Mouse (Mus musculus) spleen, adult 2 months (tissue): ENCODE data around the gene Mmadhc. TPM values are rescaled to one million over a fixed set of nuclear protein-coding genes. Genes with fewer than 3 reads are reported as not detected.

Experiments used
- DNase-seq, 2 experiments: peaks; one replicate each; pipeline versions ENCODE4 v3.0.0 to v3.0.0-alpha.2; 2012 to 2021; ENCODE audit warnings: low spot score in 2 of 2, low read depth in 1 of 2
- H3K27ac ChIP-seq: fragments of 200-500 bp; 2 replicates; pipeline ENCODE4 v1.5.1; 2012; ENCODE audit warnings: low read length, inconsistent platforms; ENCODE audit not compliant: insufficient read depth
- H3K27me3 ChIP-seq: fragments of 200-500 bp; 2 replicates; pipeline ENCODE4 v1.6.1; 2012; ENCODE audit warnings: mild to moderate bottlenecking, moderate library complexity, low read length, inconsistent platforms; ENCODE audit not compliant: control insufficient read depth, insufficient read depth
- H3K36me3 ChIP-seq: fragments of 200-500 bp; 2 replicates; pipeline ENCODE4 v1.6.1; 2012; ENCODE audit warnings: mild to moderate bottlenecking, low read length, inconsistent platforms; ENCODE audit not compliant: control insufficient read depth, insufficient read depth
- H3K4me1 ChIP-seq: fragments of 200-500 bp; 2 replicates; pipeline ENCODE4 v1.6.1; 2011; ENCODE audit warnings: inconsistent platforms; ENCODE audit not compliant: control insufficient read depth, insufficient read depth, insufficient read length
- H3K4me3 ChIP-seq: fragments of 200-500 bp; 2 replicates; pipeline ENCODE4 v1.5.1; 2011; ENCODE audit warnings: mild to moderate bottlenecking, inconsistent platforms; ENCODE audit not compliant: insufficient read depth, insufficient read length; ENCODE audit errors: extremely low read depth
- CTCF ChIP-seq: fragments of 200-500 bp; IDR thresholded peaks from 2 replicates; pipeline ENCODE4 v1.5.1; 2011; ENCODE audit warnings: mild to moderate bottlenecking, inconsistent platforms; ENCODE audit not compliant: insufficient read depth, insufficient read length, insufficient replicate concordance; ENCODE audit errors: extremely low read depth
- POLR2A ChIP-seq: fragments of 200-500 bp; IDR thresholded peaks from 2 replicates; pipeline ENCODE4 v1.6.1; 2011; ENCODE audit warnings: low read depth, low read length, inconsistent platforms
- WGBS: fragments of 180-500 bp; shearing (Covaris S2); methylation state at CpG from one replicate; pipeline ENCODE4 v1.1.7; 2018; 5-methylcytosine and 5-hydroxymethylcytosine counted together
- polyA plus RNA-seq: library from polyadenylated mRNA; depleted of rRNA; stranded (reverse); fragments of >200 nt; gene quantifications from 2 replicates; pipeline ENCODE4 v1.2.3, GENCODE M21; 2012

Mmadhc gene
- polyA plus RNA-seq, 1 experiment: 18.5 TPM

- WGBS: 51% methylated on average over 9 of the region's 9 CpGs
- peak in 1 of 2 experiments; percentile 27 for DNase-seq
Observed at GRCm38 (mm10) chr2:50306663-50307320, 10.2 kb upstream of the Mmadhc start.

GRCm38 (mm10) chr2:50304824-50305577, 8.4 kb upstream of the Mmadhc start:
- Histone ChIP-seq H3K4me1 (no peaks in the 10 kb centered on the region), H3K27ac (no peak overlapping the region), H3K27me3 (no peaks in the 10 kb centered on the region), H3K36me3 (no peaks in the 10 kb centered on the region), H3K4me3 (no peak overlapping the region)
- TF ChIP-seq POLR2A (no peak), CTCF (no peak)
- DNase-seq: no peak
- WGBS: 86% methylated on average over 1 of the region's 1 CpGs

More at GRCm38 (mm10) chr2:50306663-50307320, 10.2 kb upstream of the Mmadhc start:
- TF ChIP-seq CTCF (peak; percentile 40; the same call in 1 of the 2 replicates), POLR2A (no peak)
- Histone ChIP-seq H3K4me3 (no peak overlapping the region), H3K27me3 (no peaks in the 10 kb centered on the region), H3K27ac (no peak overlapping the region), H3K36me3 (no peaks in the 10 kb centered on the region), H3K4me1 (no peaks in the 10 kb centered on the region)

- H3K4me1 ChIP-seq: peaks cover 6% of the 10 kb centered on the region
- no peak overlapping the region for H3K27ac ChIP-seq
- peak overlapping the region; percentile 40; the same call in 1 of the 2 replicates for H3K4me3 ChIP-seq
- no peak for TF ChIP-seq POLR2A
- no peak for TF ChIP-seq CTCF
- H3K27me3 ChIP-seq: no peaks in the 10 kb centered on the region
- no peaks in the 10 kb centered on the region for H3K36me3 ChIP-seq
- WGBS: 11% methylated on average over 9 of the region's 9 CpGs
- no peak for DNase-seq
Observed at GRCm38 (mm10) chr2:50296987-50297350, 368 bp upstream of the Mmadhc start.

GRCm38 (mm10) chr2:50295562-50295961, 1.0 kb downstream of the Mmadhc start:
- Histone ChIP-seq H3K27ac (no peak overlapping the region), H3K4me3 (peak overlapping the region; percentile 95), H3K27me3 (no peaks in the 10 kb centered on the region), H3K36me3 (peaks cover 2% of the 10 kb centered on the region; the same call in 1 of the 2 replicates), H3K4me1 (peaks cover 6% of the 10 kb centered on the region)
- 43% methylated on average over 5 of the region's 5 CpGs for WGBS
- TF ChIP-seq POLR2A (no peak), CTCF (no peak)
- no peak for DNase-seq

GRCm38 (mm10) chr2:50294084-50294483, 2.5 kb downstream of the Mmadhc start:
- 82% methylated on average over 2 of the region's 2 CpGs for WGBS
- Histone ChIP-seq H3K27me3 (no peaks in the 10 kb centered on the region), H3K36me3 (peaks cover 2% of the 10 kb centered on the region), H3K4me3 (no peak overlapping the region), H3K27ac (no peak overlapping the region), H3K4me1 (peaks cover 6% of the 10 kb centered on the region)
- no peak for DNase-seq
- no peak for TF ChIP-seq CTCF
- no peak for TF ChIP-seq POLR2A

- no peak for DNase-seq
- WGBS: 89% methylated on average over 3 of the region's 3 CpGs
- peaks cover 4% of the 10 kb centered on the region for H3K36me3 ChIP-seq
- no peaks in the 10 kb centered on the region for H3K27me3 ChIP-seq
- H3K4me3 ChIP-seq: no peak overlapping the region
- H3K27ac ChIP-seq: no peak overlapping the region
- H3K4me1 ChIP-seq: peaks cover 6% of the 10 kb centered on the region
- TF ChIP-seq CTCF: no peak
Observed at GRCm38 (mm10) chr2:50293572-50293971, 3.0 kb downstream of the Mmadhc start.

- DNase-seq: no peak
- H3K27ac ChIP-seq: no peak overlapping the region
- WGBS: 57% methylated on average over 2 of the region's 2 CpGs
- H3K4me1 ChIP-seq: peaks cover 6% of the 10 kb centered on the region
- no peaks in the 10 kb centered on the region for H3K27me3 ChIP-seq
- TF ChIP-seq CTCF: no peak
- TF ChIP-seq POLR2A: no peak
- H3K4me3 ChIP-seq: no peak overlapping the region
- H3K36me3 ChIP-seq: peaks cover 14% of the 10 kb centered on the region
Observed at GRCm38 (mm10) chr2:50291901-50292300, 4.7 kb downstream of the Mmadhc start.
